Mouse (Mus musculus) urinary bladder, postnatal 36 days (tissue): ENCODE results near the gene Msi2.

Source experiments
- DNase-seq, 2 experiments: peaks; one replicate each; pipeline ENCODE4 v3.0.0; 2022; ENCODE audit warnings: low spot score in 2 of 2, mixed read lengths in 1 of 2

Gene Msi2

GRCm38 (mm10) chr11:88365914-88366540 is 352.3 kb downstream of the Msi2 start:
- no peak for DNase-seq

GRCm38 (mm10) chr11:88364231-88364630 is 354.1 kb downstream of the Msi2 start:
- DNase-seq, result no peak

GRCm38 (mm10) chr11:88363481-88363880 is 354.8 kb downstream of the Msi2 start:
- no peak for DNase-seq

GRCm38 (mm10) chr11:88359736-88360135 is 358.6 kb downstream of the Msi2 start:
- DNase-seq, result no peak

GRCm38 (mm10) chr11:88357325-88357724 is 361.0 kb downstream of the Msi2 start:
- no peak for DNase-seq

GRCm38 (mm10) chr11:88356598-88357290 is 361.6 kb downstream of the Msi2 start:
- DNase-seq, result peak in 1 of 2 experiments; percentile 27

GRCm38 (mm10) chr11:88356016-88356415 is 362.3 kb downstream of the Msi2 start:
- DNase-seq, result no peak

GRCm38 (mm10) chr11:88354771-88355170 is 363.5 kb downstream of the Msi2 start:
- no peak for DNase-seq

GRCm38 (mm10) chr11:88351722-88352473 is 366.4 kb downstream of the Msi2 start:
- DNase-seq, result no peak

- no peak for DNase-seq
Measured at GRCm38 (mm10) chr11:88348690-88349089, 369.6 kb downstream of the Msi2 start.

- no peak for DNase-seq
Measured at GRCm38 (mm10) chr11:88348056-88348455, 370.3 kb downstream of the Msi2 start.

GRCm38 (mm10) chr11:88346066-88346465 is 372.2 kb downstream of the Msi2 start:
- no peak for DNase-seq

GRCm38 (mm10) chr11:88337926-88338325 is 380.4 kb downstream of the Msi2 start:
- DNase-seq, result no peak

- no peak for DNase-seq
Measured at GRCm38 (mm10) chr11:88334893-88335292, 383.4 kb downstream of the Msi2 start.

GRCm38 (mm10) chr11:88332309-88332934 is 385.9 kb downstream of the Msi2 start:
- no peak for DNase-seq

GRCm38 (mm10) chr11:88331722-88332121 is 386.6 kb downstream of the Msi2 start:
- DNase-seq, result no peak

GRCm38 (mm10) chr11:88330799-88331198 is 387.5 kb downstream of the Msi2 start:
- DNase-seq, result peak in 1 of 2 experiments; percentile 50

GRCm38 (mm10) chr11:88328813-88329595 is 389.3 kb downstream of the Msi2 start:
- DNase-seq, result no peak

- DNase-seq, result no peak
Measured at GRCm38 (mm10) chr11:88327016-88327415, 391.3 kb downstream of the Msi2 start.

- DNase-seq, result no peak
Measured at GRCm38 (mm10) chr11:88318850-88319249, 399.5 kb downstream of the Msi2 start.

- DNase-seq, result no peak
Measured at GRCm38 (mm10) chr11:88315393-88315792, 402.9 kb downstream of the Msi2 start.
